ENCODE assay signal across 18 mouse cellular contexts in genomic region chr8:106316506-106316905, GRCm38 (mm10). TPM values are rescaled to one million over a fixed set of nuclear protein-coding genes. Genes with fewer than 3 reads are reported as not detected.
"Had no signal": no experiment of that assay in that cellular context is flagged by ENCODE, and none has a peak within 500 bp of the region (broad histone marks: within the 10 kb centered on the region; RNA-seq: fewer than 3 reads in every experiment).

No protein-coding gene starts in this region.

- H3K4me3 ChIP-seq: liver, embryonic 13.5 days; midbrain, embryonic 13.5 days; myocyte; neural tube, embryonic 13.5 days had no signal

- H3K27me3 ChIP-seq: liver, embryonic 13.5 days; midbrain, embryonic 13.5 days; neural tube, embryonic 13.5 days had no signal

- H3K9ac ChIP-seq: liver, embryonic 13.5 days; midbrain, embryonic 13.5 days; neural tube, embryonic 13.5 days had no signal

- ATAC-seq: midbrain, embryonic 13.5 days; midbrain, embryonic 16.5 days had no signal

- H3K4me2 ChIP-seq: liver, embryonic 13.5 days; midbrain, embryonic 13.5 days; neural tube, embryonic 13.5 days had no signal

- H3K4me1 ChIP-seq: liver, embryonic 13.5 days had no signal

- DNase-seq: kidney, adult 18-20 months; kidney, adult 9 months; kidney, postnatal 14 days; kidney, postnatal 4 days; layer of hippocampus, adult 9-11 months; layer of hippocampus, postnatal 36 days; liver, embryonic 13.5 days; lung, adult 2 months; lung, postnatal 14 days; lung, postnatal 4 days; thymus, adult 2 months; thymus, postnatal 14 days; thymus, postnatal 4 days had no signal

- H3K27ac ChIP-seq: liver, embryonic 13.5 days; midbrain, embryonic 13.5 days; neural tube, embryonic 13.5 days had no signal

- H3K36me3 ChIP-seq: liver, embryonic 13.5 days; midbrain, embryonic 13.5 days; neural tube, embryonic 13.5 days had no signal

- H3K9me3 ChIP-seq: liver, embryonic 13.5 days; midbrain, embryonic 13.5 days; neural tube, embryonic 13.5 days had no signal

RNA-seq across cellular contexts. Expression of gene Smpd3, which starts 21.3 kb away (rescaled TPM):
- total RNA-seq: megakaryocyte progenitor cell, adult 5-6 weeks had no signal
